Mouse (Mus musculus): ENCODE results near the gene H2-T23. TPM values are rescaled to one million over a fixed set of nuclear protein-coding genes. Genes with fewer than 3 reads are reported as not detected.
"Not testable (repeated sequence)": the region's sequence is repeated elsewhere in the genome, so short reads cannot be mapped to it uniquely, and the experiment has no call there.

The H2-T23 gene
- polyA plus RNA-seq (2016; fragmentation: Nextera tagmentation; extraction: Ambion mirVana) = 4.2 and 6.1 TPM in 2 replicates

- H3K27ac ChIP-seq (replicated peaks); H3K9me3 ChIP-seq; H3K4me1 ChIP-seq; H3K36me3 ChIP-seq; H3K27me3 ChIP-seq: not testable (repeated sequence)
- 3% methylated on average over 25 of the region's 25 CpGs for WGBS
- peak within 1 kb of the TSS; percentile 55 for H3K9ac ChIP-seq (replicated peaks)
- peak within 1 kb of the TSS; percentile 48 for H3K4me3 ChIP-seq
- ATAC-seq (ENCODE audit: low FRiP score, low read depth) = peak; percentile 41
- H3K4me2 ChIP-seq (replicated peaks) = peak within 1 kb of the TSS; percentile 82
Measured at GRCm38 (mm10) chr17:36032351-36032875, at the start of gene H2-T23. H2-T23 (minus strand) TSS chr17:36032855.

- ATAC-seq (ENCODE audit: low FRiP score, low read depth); H3K9me3 ChIP-seq; H3K4me2 ChIP-seq (replicated peaks); H3K4me3 ChIP-seq; H3K4me1 ChIP-seq; H3K36me3 ChIP-seq; H3K27ac ChIP-seq (replicated peaks); H3K9ac ChIP-seq (replicated peaks): not testable (repeated sequence)
- H3K27me3 ChIP-seq = peaks cover 38% of the 10 kb centered on the region
Measured at GRCm38 (mm10) chr17:36081901-36082300, 49.2 kb upstream of the H2-T23 start.

GRCm38 (mm10) chr17:36060829-36061228 is 28.2 kb upstream of the H2-T23 start:
- Histone ChIP-seq H3K27ac (replicated peaks) (no peak overlapping the region), H3K9ac (replicated peaks) (no peak overlapping the region), H3K36me3 (no peaks in the 10 kb centered on the region), H3K9me3 (no peaks in the 10 kb centered on the region), H3K4me1 (no peaks in the 10 kb centered on the region), H3K27me3 (no peaks in the 10 kb centered on the region), H3K4me2 (replicated peaks) (no peak overlapping the region), H3K4me3 (no peak overlapping the region)
- ATAC-seq (ENCODE audit: low FRiP score, low read depth) = 0 out of 2 replicates have a peak, but pooled peaks have one; percentile 19
- 27% methylated on average over 2 of the region's 2 CpGs for WGBS

GRCm38 (mm10) chr17:36058362-36058761 is 25.7 kb upstream of the H2-T23 start, which contains the start of gene Gm11127:
Gm11127 (minus strand) TSS chr17:36058371.
- H3K4me3 ChIP-seq; ATAC-seq (ENCODE audit: low FRiP score, low read depth); H3K9ac ChIP-seq (replicated peaks); H3K27ac ChIP-seq (replicated peaks); H3K4me2 ChIP-seq (replicated peaks); H3K36me3 ChIP-seq; H3K9me3 ChIP-seq; H3K27me3 ChIP-seq; H3K4me1 ChIP-seq: not testable (repeated sequence)
- 68% methylated on average over 1 of the region's 1 CpGs for WGBS

- H3K36me3 ChIP-seq; ATAC-seq (ENCODE audit: low FRiP score, low read depth); H3K9ac ChIP-seq (replicated peaks); H3K4me1 ChIP-seq; H3K9me3 ChIP-seq; H3K27ac ChIP-seq (replicated peaks); H3K4me2 ChIP-seq (replicated peaks); H3K27me3 ChIP-seq; H3K4me3 ChIP-seq: not testable (repeated sequence)
- WGBS = 90% methylated on average over 24 of the region's 25 CpGs
Measured at GRCm38 (mm10) chr17:36057927-36058326, 25.3 kb upstream of the H2-T23 start.

GRCm38 (mm10) chr17:36043286-36043685 is 10.6 kb upstream of the H2-T23 start:
- Histone ChIP-seq H3K27me3 (peaks cover 16% of the 10 kb centered on the region; the same call in 1 of the 2 replicates), H3K4me1 (no peaks in the 10 kb centered on the region), H3K4me3 (peak overlapping the region; percentile 35; the same call in 1 of the 2 replicates), H3K9ac (replicated peaks) (no peak overlapping the region), H3K4me2 (replicated peaks) (peak overlapping the region; percentile 66), H3K36me3 (no peaks in the 10 kb centered on the region), H3K9me3 (no peaks in the 10 kb centered on the region), H3K27ac (replicated peaks) (no peak overlapping the region)
- no peak for ATAC-seq (ENCODE audit: low FRiP score, low read depth)
- 89% methylated on average over 3 of the region's 3 CpGs for WGBS

- H3K36me3 ChIP-seq; H3K27ac ChIP-seq (replicated peaks); H3K4me1 ChIP-seq; H3K9me3 ChIP-seq: not testable (repeated sequence)
- peak; percentile 93 for ATAC-seq (ENCODE audit: low FRiP score, low read depth)
- WGBS = 2% methylated on average over 12 of the region's 12 CpGs
- Histone ChIP-seq H3K27me3 (peaks cover 16% of the 10 kb centered on the region; the same call in 1 of the 2 replicates), H3K4me2 (replicated peaks) (peak within 1 kb of the TSS; percentile 66), H3K4me3 (peak within 1 kb of the TSS; percentile 35), H3K9ac (replicated peaks) (peak within 1 kb of the TSS; percentile 44)
Measured at GRCm38 (mm10) chr17:36042610-36043169, 10.0 kb upstream of the H2-T23 start, which contains the start of the genes H2-T22 and Gm6034. H2-T22 (minus strand) TSS chr17:36042747. Gm6034 (plus strand) TSS chr17:36042961.

GRCm38 (mm10) chr17:36042055-36042454 is 9.4 kb upstream of the H2-T23 start:
- not testable (repeated sequence) for H3K36me3 ChIP-seq; H3K9me3 ChIP-seq; H3K4me1 ChIP-seq; H3K27ac ChIP-seq (replicated peaks)
- H3K27me3 ChIP-seq = peaks cover 16% of the 10 kb centered on the region; the same call in 1 of the 2 replicates
- peak overlapping the region; percentile 35 for H3K4me3 ChIP-seq
- H3K9ac ChIP-seq (replicated peaks) = peak overlapping the region; percentile 44
- peak; percentile 76 for ATAC-seq (ENCODE audit: low FRiP score, low read depth)
- H3K4me2 ChIP-seq (replicated peaks) = peak overlapping the region; percentile 66
- 2% methylated on average over 19 of the region's 19 CpGs for whole genome bisulfite sequencing

GRCm38 (mm10) chr17:36040604-36041003 is 7.9 kb upstream of the H2-T23 start:
- not testable (repeated sequence) for H3K9me3 ChIP-seq; H3K36me3 ChIP-seq; H3K4me3 ChIP-seq; H3K4me2 ChIP-seq (replicated peaks); ATAC-seq (ENCODE audit: low FRiP score, low read depth); H3K27ac ChIP-seq (replicated peaks); H3K4me1 ChIP-seq; H3K9ac ChIP-seq (replicated peaks)
- 88% methylated on average over 2 of the region's 2 CpGs for WGBS
- peaks cover 16% of the 10 kb centered on the region; the same call in 1 of the 2 replicates for H3K27me3 ChIP-seq

- H3K4me2 ChIP-seq (replicated peaks); H3K27ac ChIP-seq (replicated peaks); H3K27me3 ChIP-seq; H3K4me3 ChIP-seq; H3K9me3 ChIP-seq; H3K36me3 ChIP-seq; H3K9ac ChIP-seq (replicated peaks); ATAC-seq (ENCODE audit: low FRiP score, low read depth); H3K4me1 ChIP-seq: not testable (repeated sequence)
- WGBS = 88% methylated on average over 13 of the region's 13 CpGs
Measured at GRCm38 (mm10) chr17:36036126-36036525, 3.5 kb upstream of the H2-T23 start.

GRCm38 (mm10) chr17:36035010-36035638 is 2.5 kb upstream of the H2-T23 start:
- H3K27ac ChIP-seq (replicated peaks); H3K9me3 ChIP-seq; H3K27me3 ChIP-seq; H3K36me3 ChIP-seq; H3K4me2 ChIP-seq (replicated peaks); H3K4me1 ChIP-seq; ATAC-seq (ENCODE audit: low FRiP score, low read depth); H3K9ac ChIP-seq (replicated peaks); H3K4me3 ChIP-seq: not testable (repeated sequence)
- 38% methylated on average over 3 of the region's 3 CpGs for whole genome bisulfite sequencing

GRCm38 (mm10) chr17:36034524-36034923 is 1.9 kb upstream of the H2-T23 start:
- WGBS = 58% methylated on average over 3 of the region's 3 CpGs
- H3K4me1 ChIP-seq; H3K27ac ChIP-seq (replicated peaks); H3K4me3 ChIP-seq; H3K27me3 ChIP-seq; H3K36me3 ChIP-seq; H3K9me3 ChIP-seq; ATAC-seq (ENCODE audit: low FRiP score, low read depth); H3K4me2 ChIP-seq (replicated peaks); H3K9ac ChIP-seq (replicated peaks): not testable (repeated sequence)

Measured in midbrain, embryonic 12.5 days (tissue).